Mouse (Mus musculus) cerebellum, adult 11-12 months (tissue): ENCODE results near the gene Sytl1.

Experiments
- DNase-seq: peaks from one replicate; pipeline ENCODE4 v3.0.0; 2022

Gene Sytl1

GRCm38 (mm10) chr4:133243538-133243937 is 19.4 kb downstream of the Sytl1 start:
- DNase-seq, result no peak

GRCm38 (mm10) chr4:133242710-133243109 is 20.2 kb downstream of the Sytl1 start:
- DNase-seq, result no peak

- DNase-seq, result no peak
These were observed 21.0 kb downstream of the Sytl1 start for GRCm38 (mm10) chr4:133241910-133242309.

- DNase-seq, result peak; percentile 77
These were observed 21.7 kb downstream of the Sytl1 start for GRCm38 (mm10) chr4:133240934-133241908.

GRCm38 (mm10) chr4:133240490-133240921 is 22.4 kb downstream of the Sytl1 start, which contains the start of gene Map3k6:
Gene Map3k6 (plus strand): TSS chr4:133240818.
- DNase-seq, result no peak

GRCm38 (mm10) chr4:133237911-133238310 is 25.0 kb downstream of the Sytl1 start:
- no peak for DNase-seq

- DNase-seq, result no peak
These were observed 27.5 kb downstream of the Sytl1 start for GRCm38 (mm10) chr4:133235415-133235814.

- DNase-seq, result no peak
These were observed 28.1 kb downstream of the Sytl1 start for GRCm38 (mm10) chr4:133234771-133235170.

GRCm38 (mm10) chr4:133233285-133233976 is 29.5 kb downstream of the Sytl1 start:
- no peak for DNase-seq

GRCm38 (mm10) chr4:133229582-133229981 is 33.3 kb downstream of the Sytl1 start:
- no peak for DNase-seq

GRCm38 (mm10) chr4:133227636-133228035 is 35.3 kb downstream of the Sytl1 start:
- DNase-seq, result no peak

- no peak for DNase-seq
These were observed 36.8 kb downstream of the Sytl1 start for GRCm38 (mm10) chr4:133226073-133226472.

GRCm38 (mm10) chr4:133223875-133224274 is 39.0 kb downstream of the Sytl1 start:
- no peak for DNase-seq

GRCm38 (mm10) chr4:133221701-133222100 is 41.2 kb downstream of the Sytl1 start:
- DNase-seq, result no peak

GRCm38 (mm10) chr4:133220656-133221055 is 42.3 kb downstream of the Sytl1 start:
- no peak for DNase-seq

- DNase-seq, result no peak
These were observed 44.2 kb downstream of the Sytl1 start for GRCm38 (mm10) chr4:133218745-133219144.

GRCm38 (mm10) chr4:133217641-133218040 is 45.3 kb downstream of the Sytl1 start:
- DNase-seq, result peak; percentile 60

GRCm38 (mm10) chr4:133213661-133214060 is 49.3 kb downstream of the Sytl1 start:
- DNase-seq, result peak; percentile 41

- DNase-seq, result peak; percentile 68
These were observed 49.7 kb downstream of the Sytl1 start for GRCm38 (mm10) chr4:133213268-133213590.

- peak; percentile 85 for DNase-seq
These were observed 50.2 kb downstream of the Sytl1 start for GRCm38 (mm10) chr4:133212562-133213267.

- DNase-seq, result peak; percentile 65
These were observed 51.0 kb downstream of the Sytl1 start, which contains the start of the genes Cd164l2 and Gpr3 for GRCm38 (mm10) chr4:133211751-133212561. Gene Cd164l2 (plus strand): TSS chr4:133212131. Gene Gpr3 (minus strand): TSS chr4:133212536.

- DNase-seq, result peak; percentile 49
These were observed 52.0 kb downstream of the Sytl1 start for GRCm38 (mm10) chr4:133210788-133211390.
